Mouse (Mus musculus): ENCODE data around the gene Lyar. TPM values are rescaled to one million over a fixed set of nuclear protein-coding genes. Genes with fewer than 3 reads are reported as not detected.

Gene Lyar
- 71.0 and 111 TPM in 2 replicates for polyA plus RNA-seq (2016; fragmentation: Nextera tagmentation; extraction: Ambion mirVana)

- under 1% methylated on average over 55 of the region's 55 CpGs for WGBS
- DNase-seq (ENCODE audit: low spot score): peak; percentile 96
- no peaks in the 10 kb centered on the region for H3K9me3 ChIP-seq
- H3K4me3 ChIP-seq: peak within 1 kb of the TSS; percentile 89
- H3K27ac ChIP-seq: peak within 1 kb of the TSS; percentile 86
- peaks cover 21% of the 10 kb centered on the region for H3K4me1 ChIP-seq
- peaks cover 33% of the 10 kb centered on the region for H3K36me3 ChIP-seq
- no peaks in the 10 kb centered on the region for H3K27me3 ChIP-seq (ENCODE audit: insufficient read depth, poor library complexity, severe bottlenecking)
These were observed at the start of gene Lyar, which contains the start of gene Zbtb49 for GRCm38 (mm10) chr5:38220328-38220912. Gene Lyar, plus strand, starts transcription at chr5:38220470. Gene Zbtb49, minus strand, starts transcription at chr5:38220457.

DNA sequence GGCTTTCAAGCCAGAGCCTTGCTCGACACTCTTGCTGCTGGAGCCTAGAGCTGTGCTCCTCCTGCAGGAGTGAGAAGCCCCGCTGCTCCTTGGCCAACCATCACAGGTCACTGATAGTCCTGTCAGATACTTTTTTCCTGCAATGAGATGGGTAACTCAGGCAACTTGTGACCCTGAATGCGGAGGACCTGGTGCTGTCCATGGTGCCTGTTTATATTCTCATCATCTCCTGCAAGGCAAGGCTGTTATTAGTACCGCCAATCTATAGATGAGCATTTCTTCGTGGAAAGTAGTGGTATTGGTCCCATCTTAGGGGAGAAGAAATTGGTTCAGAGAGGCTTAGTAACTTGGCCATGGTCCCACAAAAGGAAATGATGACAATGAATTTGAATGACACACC is 46.5 kb upstream of the Lyar start:
- no peak for DNase-seq (ENCODE audit: low spot score)
- H3K36me3 ChIP-seq: no peaks in the 10 kb centered on the region
- H3K27ac ChIP-seq: no peak overlapping the region
- no peak overlapping the region for H3K4me3 ChIP-seq
- H3K27me3 ChIP-seq (ENCODE audit: insufficient read depth, poor library complexity, severe bottlenecking): peaks cover 14% of the 10 kb centered on the region
- no peaks in the 10 kb centered on the region for H3K4me1 ChIP-seq
- WGBS: 41% methylated on average over 5 of the region's 5 CpGs
- H3K9me3 ChIP-seq: 0 out of 2 replicates have a peak, but pooled peaks cover 2% of the 10 kb centered on the region

DNA sequence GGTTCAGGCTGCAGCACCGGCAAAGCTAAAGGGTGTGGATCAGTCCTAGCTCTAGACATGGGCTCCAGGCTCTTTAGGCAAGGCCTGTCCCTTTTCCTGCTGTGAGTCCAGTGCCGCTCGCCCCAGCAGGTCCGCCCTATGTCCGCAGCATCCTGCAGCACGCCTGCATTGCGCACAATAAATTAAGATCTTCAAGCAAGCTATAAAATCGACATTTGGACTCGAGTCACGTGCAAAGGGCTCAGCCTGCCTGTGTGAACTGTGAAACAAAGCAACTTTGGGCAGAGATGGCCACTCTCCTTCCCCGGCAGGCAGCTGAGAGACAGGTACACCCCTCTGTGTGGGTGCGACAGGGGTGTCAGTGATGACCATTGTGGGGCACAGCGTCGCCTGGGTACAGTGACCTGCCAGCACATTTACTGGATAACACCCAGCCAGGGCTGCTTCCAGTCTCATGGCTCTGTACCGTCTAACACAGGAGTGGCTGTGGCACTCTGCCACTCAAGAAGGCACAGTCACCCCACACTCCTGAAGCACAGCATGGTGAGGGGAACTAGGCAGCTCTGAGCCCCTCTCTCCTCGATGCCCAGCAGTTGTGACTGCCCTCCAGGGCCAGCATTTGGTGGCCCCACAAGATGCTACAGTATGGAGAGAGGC is 45.9 kb upstream of the Lyar start:
- 78% methylated on average over 16 of the region's 16 CpGs for WGBS
- no peak for DNase-seq (ENCODE audit: low spot score)
- Histone ChIP-seq H3K4me3 (no peak overlapping the region), H3K9me3 (0 out of 2 replicates have a peak, but pooled peaks cover 2% of the 10 kb centered on the region), H3K36me3 (no peaks in the 10 kb centered on the region), H3K27me3 (ENCODE audit: insufficient read depth, poor library complexity, severe bottlenecking) (peaks cover 14% of the 10 kb centered on the region), H3K4me1 (no peaks in the 10 kb centered on the region), H3K27ac (no peak overlapping the region)

- no peaks in the 10 kb centered on the region for H3K4me1 ChIP-seq
- H3K36me3 ChIP-seq: no peaks in the 10 kb centered on the region
- H3K9me3 ChIP-seq: no peaks in the 10 kb centered on the region
- no peak overlapping the region for H3K4me3 ChIP-seq
- WGBS: 76% methylated on average over 6 of the region's 6 CpGs
- no peaks in the 10 kb centered on the region for H3K27me3 ChIP-seq (ENCODE audit: insufficient read depth, poor library complexity, severe bottlenecking)
- H3K27ac ChIP-seq: no peak overlapping the region
- DNase-seq (ENCODE audit: low spot score): no peak
These were observed 35.5 kb upstream of the Lyar start for GRCm38 (mm10) chr5:38184688-38185285.

GRCm38 (mm10) chr5:38187006-38187405 is 33.3 kb upstream of the Lyar start:
- Histone ChIP-seq H3K4me3 (no peak overlapping the region), H3K27me3 (ENCODE audit: insufficient read depth, poor library complexity, severe bottlenecking) (no peaks in the 10 kb centered on the region), H3K9me3 (no peaks in the 10 kb centered on the region), H3K4me1 (no peaks in the 10 kb centered on the region), H3K27ac (no peak overlapping the region), H3K36me3 (no peaks in the 10 kb centered on the region)
- WGBS: 77% methylated on average over 2 of the region's 2 CpGs
- no peak for DNase-seq (ENCODE audit: low spot score)

DNA sequence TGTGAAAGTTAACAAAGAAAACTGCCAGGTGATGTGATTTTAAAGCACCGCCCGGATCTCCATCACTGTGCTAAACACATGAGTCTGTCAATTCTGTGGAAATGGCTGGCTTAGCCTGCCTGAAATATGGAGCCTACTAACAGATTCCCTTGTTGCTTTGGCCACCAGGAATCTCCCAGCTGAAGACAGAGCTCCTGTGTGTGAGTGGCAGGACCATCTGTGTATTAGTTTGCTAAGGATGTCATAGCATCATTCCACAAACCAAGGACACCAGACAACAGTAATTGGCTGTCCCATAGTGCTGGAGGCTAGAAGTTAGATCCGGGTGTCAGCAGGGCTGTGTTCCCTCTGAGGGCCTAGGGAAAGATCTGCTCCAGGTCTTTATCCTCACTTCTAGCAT is 29.4 kb upstream of the Lyar start:
- Histone ChIP-seq H3K27ac (no peak overlapping the region), H3K9me3 (no peaks in the 10 kb centered on the region), H3K4me3 (no peak overlapping the region), H3K27me3 (ENCODE audit: insufficient read depth, poor library complexity, severe bottlenecking) (no peaks in the 10 kb centered on the region), H3K36me3 (no peaks in the 10 kb centered on the region), H3K4me1 (no peaks in the 10 kb centered on the region)
- DNase-seq (ENCODE audit: low spot score): no peak
- 80% methylated on average over 3 of the region's 3 CpGs for WGBS

GRCm38 (mm10) chr5:38194946-38195345 is 25.3 kb upstream of the Lyar start:
- DNase-seq (ENCODE audit: low spot score): no peak
- H3K36me3 ChIP-seq: no peaks in the 10 kb centered on the region; the same call in 1 of the 2 replicates
- no peaks in the 10 kb centered on the region for H3K9me3 ChIP-seq
- no peaks in the 10 kb centered on the region for H3K4me1 ChIP-seq
- no peak overlapping the region for H3K4me3 ChIP-seq
- H3K27ac ChIP-seq: no peak overlapping the region
- H3K27me3 ChIP-seq (ENCODE audit: insufficient read depth, poor library complexity, severe bottlenecking): no peaks in the 10 kb centered on the region
- 43% methylated on average over 2 of the region's 2 CpGs for WGBS

GRCm38 (mm10) chr5:38195941-38196340 is 24.3 kb upstream of the Lyar start:
- no peak overlapping the region for H3K27ac ChIP-seq
- no peaks in the 10 kb centered on the region for H3K4me1 ChIP-seq
- H3K27me3 ChIP-seq (ENCODE audit: insufficient read depth, poor library complexity, severe bottlenecking): no peaks in the 10 kb centered on the region
- H3K4me3 ChIP-seq: no peak overlapping the region
- H3K9me3 ChIP-seq: no peaks in the 10 kb centered on the region
- peaks cover 7% of the 10 kb centered on the region for H3K36me3 ChIP-seq
- no peak for DNase-seq (ENCODE audit: low spot score)

- no peak overlapping the region for H3K27ac ChIP-seq
- peaks cover 17% of the 10 kb centered on the region for H3K36me3 ChIP-seq
- no peaks in the 10 kb centered on the region for H3K4me1 ChIP-seq
- H3K9me3 ChIP-seq: no peaks in the 10 kb centered on the region
- no peak for DNase-seq (ENCODE audit: low spot score)
- WGBS: 64% methylated on average over 5 of the region's 5 CpGs
- no peak overlapping the region for H3K4me3 ChIP-seq
- no peaks in the 10 kb centered on the region for H3K27me3 ChIP-seq (ENCODE audit: insufficient read depth, poor library complexity, severe bottlenecking)
These were observed 23.3 kb upstream of the Lyar start for GRCm38 (mm10) chr5:38196821-38197481.

GRCm38 (mm10) chr5:38197482-38197823 is 22.8 kb upstream of the Lyar start:
- Histone ChIP-seq H3K9me3 (no peaks in the 10 kb centered on the region), H3K27ac (no peak overlapping the region), H3K4me1 (no peaks in the 10 kb centered on the region), H3K4me3 (no peak overlapping the region), H3K36me3 (peaks cover 22% of the 10 kb centered on the region), H3K27me3 (ENCODE audit: insufficient read depth, poor library complexity, severe bottlenecking) (no peaks in the 10 kb centered on the region)
- WGBS: 19% methylated on average over 7 of the region's 7 CpGs
- DNase-seq (ENCODE audit: low spot score): peak; percentile 89

GRCm38 (mm10) chr5:38199686-38200085 is 20.6 kb upstream of the Lyar start:
- 88% methylated on average over 2 of the region's 2 CpGs for WGBS
- Histone ChIP-seq H3K36me3 (peaks cover 45% of the 10 kb centered on the region), H3K9me3 (no peaks in the 10 kb centered on the region), H3K4me1 (no peaks in the 10 kb centered on the region), H3K27me3 (ENCODE audit: insufficient read depth, poor library complexity, severe bottlenecking) (no peaks in the 10 kb centered on the region), H3K27ac (no peak overlapping the region), H3K4me3 (no peak overlapping the region)
- no peak for DNase-seq (ENCODE audit: low spot score)

- 85% methylated on average over 7 of the region's 7 CpGs for WGBS
- Histone ChIP-seq H3K36me3 (peaks cover 60% of the 10 kb centered on the region), H3K27me3 (ENCODE audit: insufficient read depth, poor library complexity, severe bottlenecking) (no peaks in the 10 kb centered on the region), H3K27ac (no peak overlapping the region), H3K4me1 (peaks cover 5% of the 10 kb centered on the region; the same call in 1 of the 2 replicates), H3K9me3 (no peaks in the 10 kb centered on the region), H3K4me3 (no peak overlapping the region)
- DNase-seq (ENCODE audit: low spot score): no peak
These were observed 15.0 kb upstream of the Lyar start for GRCm38 (mm10) chr5:38205303-38205726.

DNA sequence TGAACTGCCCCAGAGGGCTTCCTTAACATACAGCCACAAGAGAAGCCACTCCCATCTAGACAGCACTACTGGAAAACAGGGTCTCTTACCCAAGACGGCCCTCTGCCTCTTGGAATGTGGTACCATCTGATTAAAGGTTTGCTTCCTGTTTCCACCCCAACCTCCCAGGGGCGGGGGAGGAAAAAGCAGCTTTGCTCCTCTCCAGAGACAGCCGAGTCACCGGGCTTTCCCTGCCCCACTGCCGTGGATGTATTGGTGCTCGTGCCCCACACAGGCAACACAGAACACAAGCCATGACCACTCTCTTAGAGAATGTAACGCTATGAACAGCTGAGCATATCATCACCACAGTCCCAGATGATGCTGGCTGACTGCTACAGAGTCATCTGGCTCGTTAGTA is 11.3 kb upstream of the Lyar start:
- Histone ChIP-seq H3K9me3 (no peaks in the 10 kb centered on the region), H3K4me1 (peaks cover 5% of the 10 kb centered on the region; the same call in 1 of the 2 replicates), H3K36me3 (peaks cover 57% of the 10 kb centered on the region), H3K4me3 (no peak overlapping the region), H3K27me3 (ENCODE audit: insufficient read depth, poor library complexity, severe bottlenecking) (no peaks in the 10 kb centered on the region), H3K27ac (no peak overlapping the region)
- WGBS: 49% methylated on average over 8 of the region's 8 CpGs
- DNase-seq (ENCODE audit: low spot score): no peak

Measured in heart, embryonic 10.5 days (tissue).